Mouse (Mus musculus) spleen, adult 12 weeks (tissue): Measurements from ENCODE around the gene Mpv17l2.

Experiments
- DNase-seq: peaks from one replicate; pipeline ENCODE4 v3.0.0; 2022; ENCODE audit warnings: low spot score

The Mpv17l2 gene

GRCm38 (mm10) chr8:70790846-70791245, 30.1 kb upstream of the Mpv17l2 start:
- no peak for DNase-seq

DNA sequence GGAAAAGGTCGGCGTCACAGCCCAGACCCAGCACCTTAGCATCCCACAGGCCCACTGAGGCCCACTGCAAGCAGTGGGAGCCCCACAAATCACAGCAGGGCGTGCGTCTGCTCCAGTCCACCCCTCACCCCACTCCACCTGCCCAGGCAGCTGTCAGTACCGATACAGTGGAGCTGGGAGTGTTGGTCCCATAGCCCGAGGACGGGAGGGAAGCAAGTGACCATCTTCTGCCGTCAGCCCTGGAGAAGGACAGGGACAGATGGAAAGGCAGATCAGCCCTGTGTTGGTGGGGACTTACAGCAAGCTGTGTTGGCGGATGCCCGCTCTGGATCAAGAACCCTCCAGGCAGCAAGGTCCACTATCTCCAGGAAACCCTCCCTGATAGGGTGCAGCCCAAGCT, 28.3 kb upstream of the Mpv17l2 start:
- DNase-seq: no peak

DNA sequence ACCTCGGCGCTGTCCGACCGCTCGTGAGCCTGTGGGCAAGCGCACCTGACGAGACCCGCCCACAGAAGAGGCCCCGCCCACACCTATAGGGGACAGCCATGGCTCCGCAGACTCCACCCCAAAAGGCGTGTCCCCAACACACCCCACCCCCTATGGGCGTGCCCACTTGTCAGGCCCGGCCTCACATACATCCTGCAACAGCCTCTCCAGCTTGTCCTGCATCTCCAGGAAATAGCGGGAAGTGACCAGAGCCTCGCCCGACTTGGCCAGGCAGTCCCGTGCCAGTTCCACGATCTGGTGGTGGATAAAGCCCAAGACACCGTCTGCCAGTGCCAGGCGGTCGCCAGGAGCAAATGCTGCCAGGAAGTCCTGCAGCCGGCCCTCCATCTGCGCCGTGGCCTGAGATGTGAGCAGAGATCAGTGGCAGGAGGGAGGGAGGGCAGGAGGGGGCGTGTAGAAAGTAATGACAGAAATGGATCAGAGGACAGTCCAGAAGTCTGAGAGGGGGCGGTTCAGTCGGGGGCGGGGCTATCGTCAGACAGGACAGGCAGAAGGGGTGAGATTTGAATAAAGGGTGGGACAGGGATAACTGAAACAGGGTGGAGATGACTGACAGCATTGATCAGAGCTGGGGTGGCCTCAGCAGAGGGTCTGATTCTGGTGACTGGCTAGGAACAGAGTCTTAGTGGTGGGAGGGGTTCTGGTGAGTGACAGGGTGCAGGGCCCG, 27.4 kb upstream of the Mpv17l2 start:
- no peak for DNase-seq

DNA sequence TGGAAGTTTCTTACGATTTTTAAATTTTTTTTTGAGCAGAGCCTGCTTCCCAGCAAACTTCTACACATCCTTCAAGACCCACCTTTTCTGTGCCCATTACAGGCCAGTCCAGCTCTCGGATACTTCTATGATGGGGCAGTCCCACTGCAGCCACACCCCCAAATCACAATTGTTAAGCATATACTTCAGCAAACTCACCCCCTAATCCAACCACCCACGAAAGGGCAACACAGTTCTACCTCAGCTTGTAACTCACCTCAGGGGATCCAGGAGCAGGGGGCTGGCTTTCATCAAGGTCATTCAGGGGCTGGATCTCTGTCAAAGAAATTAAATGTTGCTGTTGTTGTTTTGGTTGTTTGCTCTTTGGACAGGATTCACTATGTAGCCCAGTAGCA, 26.3 kb upstream of the Mpv17l2 start:
- DNase-seq: no peak

DNA sequence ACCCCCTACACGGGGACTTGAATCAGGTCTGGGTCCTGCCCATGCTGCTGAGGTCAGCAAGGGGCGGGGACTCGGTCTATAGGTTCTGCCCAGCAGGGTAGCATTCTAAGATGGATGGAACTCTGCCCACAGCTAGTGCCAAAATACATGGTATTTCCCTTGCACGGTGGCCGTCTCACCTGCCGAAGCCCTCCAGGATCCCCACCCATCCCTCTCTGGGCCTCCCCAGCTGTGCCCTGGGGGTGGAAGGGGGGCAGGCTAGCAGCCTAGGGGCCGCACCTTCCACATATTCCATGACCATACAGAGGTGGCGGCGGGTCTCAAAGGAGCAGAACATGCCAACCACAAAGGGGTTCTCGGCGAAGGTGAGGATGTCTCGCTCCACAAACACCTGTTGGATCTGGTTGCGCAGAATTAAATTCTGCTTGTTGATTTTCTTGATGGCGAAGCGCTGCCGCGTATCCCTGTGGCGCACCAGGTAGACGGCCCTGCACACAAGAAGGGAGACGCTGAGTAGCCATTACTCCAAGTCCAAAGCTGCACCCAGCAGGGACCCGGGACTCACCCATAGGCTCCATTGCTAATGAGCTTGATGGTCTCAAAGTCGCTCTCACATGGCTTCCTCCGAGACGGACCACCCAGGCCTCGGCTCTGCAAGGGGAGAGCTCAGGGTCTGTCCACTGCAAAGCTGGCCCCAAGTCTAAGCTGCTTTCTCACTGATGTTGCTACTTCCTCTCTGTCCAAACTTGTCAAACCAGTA, 25.7 kb upstream of the Mpv17l2 start:
- no peak for DNase-seq

GRCm38 (mm10) chr8:70780093-70780492, 19.3 kb upstream of the Mpv17l2 start:
- no peak for DNase-seq

DNA sequence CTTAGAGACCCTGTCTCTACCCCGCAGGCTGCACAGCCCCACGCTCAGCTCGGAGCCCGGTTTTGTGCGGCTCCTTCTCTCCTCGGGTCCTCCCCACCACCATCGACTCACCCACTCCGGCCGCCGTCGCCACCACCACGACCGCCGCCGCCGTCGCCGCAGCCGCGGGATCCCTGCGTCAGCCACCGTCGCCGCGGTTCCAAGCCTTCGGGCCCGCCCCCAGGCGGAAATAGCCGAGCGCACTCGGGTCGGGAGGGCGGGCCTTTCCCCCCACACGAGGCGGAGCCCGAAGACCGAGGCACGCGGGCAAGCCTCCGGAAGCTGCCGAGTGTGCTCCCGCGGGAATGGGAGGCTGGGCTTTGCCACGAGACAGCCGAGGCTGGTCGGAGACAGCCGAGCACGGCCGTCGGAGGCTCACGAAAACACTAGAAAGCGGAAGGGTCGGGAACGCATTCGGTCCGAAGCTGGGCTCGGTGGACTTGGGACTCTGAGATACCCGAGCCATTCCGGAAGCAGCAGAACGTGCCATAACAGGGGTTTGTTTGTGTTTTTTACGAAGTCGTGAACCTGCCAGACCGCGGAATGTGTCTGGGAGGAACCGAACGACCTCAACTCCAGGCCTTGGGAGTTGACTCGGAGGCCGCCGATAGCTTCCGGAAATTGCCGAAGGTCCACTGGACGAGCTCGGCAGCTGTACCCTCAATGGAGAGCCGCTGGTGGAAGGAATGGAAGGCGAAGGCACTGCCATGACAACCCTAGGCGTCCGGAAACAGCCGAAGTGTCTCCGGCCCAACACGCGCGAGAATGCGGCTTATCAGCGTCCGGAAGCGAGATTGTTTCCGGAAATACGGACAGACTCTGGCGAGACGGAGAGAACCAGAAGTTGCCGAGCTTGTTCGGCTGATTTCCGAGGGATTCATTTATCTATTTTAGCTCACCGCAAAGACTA, 16.0 kb upstream of the Mpv17l2 start, which contains the start of gene Pik3r2:
Pik3r2 (minus strand) TSS at position 218 of the 949 bp plus-strand sequence.
- DNase-seq: peak; percentile 98

- no peak for DNase-seq
Observed at GRCm38 (mm10) chr8:70775851-70776495, 15.2 kb upstream of the Mpv17l2 start.

DNA sequence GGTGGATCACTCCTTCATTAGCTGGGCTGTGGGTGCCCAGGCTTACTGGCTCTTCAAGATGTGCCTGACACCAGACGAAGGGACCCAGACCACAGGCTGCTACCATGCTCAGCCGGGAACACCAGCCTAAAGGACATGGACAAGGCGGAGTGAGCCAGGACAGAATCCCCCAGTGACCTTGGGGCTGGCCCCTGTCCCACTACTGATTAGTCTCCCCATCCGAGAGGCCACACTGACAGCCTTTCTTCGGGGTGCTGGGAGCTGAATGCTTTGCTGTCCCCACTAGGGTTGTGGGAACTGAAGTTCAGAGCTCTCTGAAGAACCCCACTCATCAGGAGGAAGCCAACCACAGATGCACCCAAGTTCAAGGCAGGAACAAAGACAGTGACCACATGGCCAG, 14.5 kb upstream of the Mpv17l2 start:
- DNase-seq: no peak

GRCm38 (mm10) chr8:70774740-70775139, 14.0 kb upstream of the Mpv17l2 start:
- DNase-seq: no peak

GRCm38 (mm10) chr8:70773833-70774232, 13.1 kb upstream of the Mpv17l2 start:
- no peak for DNase-seq

DNA sequence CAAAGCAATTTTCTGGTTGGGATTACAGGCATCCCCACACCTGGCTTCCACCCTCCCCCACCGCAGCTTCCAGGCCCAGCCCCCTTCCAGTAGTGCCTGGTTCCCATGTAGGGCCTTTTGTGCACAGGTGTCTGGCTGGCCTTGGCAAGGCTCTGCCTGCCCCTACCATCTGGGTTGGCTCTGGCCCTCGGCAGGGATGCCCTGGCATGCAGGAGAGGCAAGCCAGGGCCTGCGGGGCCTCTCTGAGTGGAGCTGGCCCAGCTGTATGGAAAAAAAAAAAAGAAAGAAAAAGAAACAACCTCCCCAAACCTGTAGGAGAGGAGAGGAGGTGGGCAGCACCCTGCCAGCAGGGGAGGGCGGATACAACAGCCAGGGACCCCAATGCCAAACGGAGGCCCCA, 12.7 kb upstream of the Mpv17l2 start:
- no peak for DNase-seq

GRCm38 (mm10) chr8:70772890-70773289, 12.1 kb upstream of the Mpv17l2 start:
- DNase-seq: no peak

DNA sequence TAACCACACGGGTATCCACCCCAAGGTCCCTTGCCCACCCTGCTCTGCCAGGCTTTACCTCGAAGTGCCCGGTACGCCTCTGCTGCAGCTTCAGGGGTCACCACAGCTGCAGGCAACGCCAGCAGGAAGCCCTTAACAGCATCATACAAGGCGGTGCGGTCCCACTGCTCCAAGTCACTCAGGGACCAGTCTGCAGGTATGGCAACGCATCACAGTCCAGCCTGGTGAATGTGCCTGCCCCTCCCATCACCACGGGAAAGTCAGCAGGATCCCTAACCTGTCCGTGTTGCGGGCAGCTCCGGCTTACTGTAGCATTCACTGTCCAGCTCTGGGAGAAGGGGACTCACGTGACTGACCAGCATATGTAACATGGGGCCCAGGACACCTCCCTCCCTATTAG, 11.3 kb upstream of the Mpv17l2 start:
- DNase-seq: no peak

DNA sequence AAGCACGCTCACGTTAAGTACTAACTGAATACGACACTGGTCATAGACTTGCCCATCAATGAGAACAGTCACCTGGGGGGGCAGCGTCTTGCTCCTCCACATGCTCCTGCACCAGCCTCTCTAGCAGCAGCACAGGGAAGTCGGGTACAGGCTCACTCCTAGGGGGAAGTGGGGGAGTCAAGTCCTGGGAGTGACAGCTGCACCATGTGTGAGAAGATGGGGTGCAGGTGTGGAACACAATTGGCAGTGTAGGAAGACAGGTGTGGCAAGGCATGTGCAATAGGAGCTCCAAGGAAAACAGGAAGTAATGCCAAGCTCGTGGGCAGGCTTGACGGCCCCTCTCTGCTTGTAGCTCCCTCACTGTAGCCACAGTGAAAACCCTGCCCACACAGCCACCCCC, 10.5 kb upstream of the Mpv17l2 start:
- no peak for DNase-seq

GRCm38 (mm10) chr8:70770748-70771147, 10.0 kb upstream of the Mpv17l2 start:
- DNase-seq: no peak

DNA sequence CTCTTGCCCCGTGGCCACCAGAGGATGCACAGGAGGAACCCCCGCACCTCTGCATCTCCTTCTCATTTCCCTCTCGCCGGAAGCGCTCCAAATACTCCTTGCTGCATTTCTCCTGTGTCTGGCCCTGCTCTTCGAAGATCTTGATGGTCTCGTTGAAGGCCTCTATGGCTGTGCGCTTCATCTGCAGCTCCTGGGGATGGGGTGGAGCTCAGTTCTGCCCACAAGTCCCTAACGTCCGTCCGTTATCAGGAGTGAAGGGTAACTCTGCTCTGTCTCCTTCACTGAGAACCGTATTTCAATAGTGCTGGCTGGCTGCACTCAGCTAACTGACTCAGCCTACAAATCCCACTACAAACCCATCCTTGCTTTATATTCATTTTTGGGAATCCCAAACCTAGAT, 9.1 kb upstream of the Mpv17l2 start:
- DNase-seq: no peak

DNA sequence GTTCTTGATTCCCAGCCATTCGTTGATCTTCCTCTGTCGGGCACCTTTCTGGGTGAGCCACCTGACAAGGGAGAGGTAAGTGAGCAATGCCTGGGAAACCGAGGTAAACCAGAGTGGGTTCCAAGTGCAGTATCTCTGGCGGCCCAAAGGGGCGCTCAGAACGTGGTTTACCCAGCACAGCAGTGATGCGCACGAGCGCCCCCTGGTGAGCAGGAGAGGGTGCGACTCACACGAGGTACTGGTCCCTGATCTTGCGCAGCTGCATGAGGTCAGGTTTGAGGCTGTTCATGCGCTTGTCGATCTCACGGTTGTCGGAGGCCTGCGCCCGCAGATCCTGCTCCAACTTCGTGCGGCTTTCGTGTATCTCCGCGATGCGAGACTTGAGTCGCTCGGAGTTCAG, 8.6 kb upstream of the Mpv17l2 start:
- DNase-seq: peak; percentile 91

- no peak for DNase-seq
Observed at GRCm38 (mm10) chr8:70768956-70769355, 8.2 kb upstream of the Mpv17l2 start.

DNA sequence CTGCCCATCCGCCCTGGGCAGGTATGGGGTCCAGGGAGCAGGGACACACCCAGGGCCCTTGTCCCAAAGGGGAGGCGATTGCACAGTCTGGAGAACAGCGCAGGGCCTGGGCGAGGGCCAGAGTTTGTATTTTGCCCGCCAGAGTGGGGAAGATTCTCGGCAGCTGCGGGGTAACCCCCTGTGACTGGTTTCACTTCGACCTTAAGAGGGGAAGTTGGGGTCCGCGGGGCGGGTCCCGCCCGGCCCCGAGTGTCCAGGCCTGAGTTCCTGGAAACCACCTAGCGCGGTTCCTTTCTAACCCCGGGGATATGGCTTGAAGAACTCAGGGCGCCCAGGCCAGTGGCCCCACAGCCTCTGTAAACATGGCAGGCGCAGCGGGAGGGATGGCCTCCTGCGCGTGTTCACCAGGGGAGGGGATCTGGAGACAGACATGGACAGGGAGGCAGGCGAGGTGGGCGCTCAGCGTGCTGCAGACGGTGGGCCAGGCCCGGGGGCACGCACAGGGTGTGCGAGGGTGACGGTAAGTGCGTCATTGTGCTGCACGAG, 7.6 kb upstream of the Mpv17l2 start:
- peak; percentile 56 for DNase-seq

- DNase-seq: no peak
Observed at GRCm38 (mm10) chr8:70767503-70767902, 6.8 kb upstream of the Mpv17l2 start.
